11 mouse cellular contexts compared by ENCODE assay signal in the genomic region with DNA sequence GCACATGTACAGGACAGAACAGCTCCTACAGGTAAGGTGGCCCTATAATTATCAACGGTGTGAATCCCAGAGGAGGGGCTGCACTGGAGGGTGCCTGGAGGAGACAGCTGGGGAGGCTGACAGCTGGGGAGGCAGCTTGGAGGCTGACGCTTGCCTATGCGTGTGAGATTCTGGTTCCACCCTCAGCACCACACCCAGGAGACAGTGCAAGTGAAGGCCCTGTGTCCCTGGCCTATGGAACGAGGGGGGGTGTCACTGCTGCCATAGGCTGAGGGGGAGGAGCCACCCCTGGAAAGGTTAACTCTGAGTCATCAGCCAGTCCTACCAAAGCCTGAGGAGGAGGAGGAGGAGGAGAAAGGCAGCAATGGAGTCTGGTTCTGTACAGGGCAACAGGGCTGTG. TPM values are rescaled to one million over a fixed set of nuclear protein-coding genes. Genes with fewer than 3 reads are reported as not detected.
DNase-seq lines count a peak whose midpoint lies in the region; ATAC-seq lines count a peak whose summit lies in the region.
"Had no signal": no experiment of that assay in that cellular context is flagged by ENCODE, and none has a peak within 500 bp of the region (broad histone marks: within the 10 kb centered on the region; RNA-seq: fewer than 3 reads in every experiment).

No protein-coding gene starts in this region.

- no peak overlapping the region for H3K27ac ChIP-seq in embryonic facial prominence, embryonic 14.5 days (replicated peaks; ENCODE audit: low read depth, low read length)
- no peak overlapping the region for H3K27ac ChIP-seq in embryonic facial prominence, embryonic 10.5 days (replicated peaks)
- peak overlapping the region; percentile 2; the same call in 1 of the 2 replicates for H3K27ac ChIP-seq in limb, embryonic 15.5 days
- no peak overlapping the region for H3K27ac ChIP-seq in limb, embryonic 10.5 days
- H3K27ac ChIP-seq in intestine, embryonic 15.5 days: no peak overlapping the region
- H3K27ac ChIP-seq: limb, embryonic 12.5 days; macrophage had no signal

- WGBS in embryonic facial prominence, embryonic 14.5 days: 60% methylated on average over 4 of the region's 4 CpGs
- 84% methylated on average over 4 of the region's 4 CpGs for WGBS in embryonic facial prominence, embryonic 10.5 days
- 51% methylated on average over 4 of the region's 4 CpGs for WGBS in limb, embryonic 15.5 days
- WGBS in limb, embryonic 10.5 days: 75% methylated on average over 4 of the region's 4 CpGs
- 58% methylated on average over 4 of the region's 4 CpGs for WGBS in intestine, embryonic 15.5 days

- ATAC-seq in embryonic facial prominence, embryonic 14.5 days (ENCODE audit: low read depth): peak; percentile 23; the same call in 1 of the 2 replicates
- ATAC-seq in limb, embryonic 15.5 days (ENCODE audit: insufficient number of reproducible peaks, low FRiP score, low TSS enrichment, low read depth): no peak
- peak; percentile 54 for ATAC-seq in intestine, embryonic 15.5 days

- no peak overlapping the region for H3K9ac ChIP-seq in embryonic facial prominence, embryonic 14.5 days (ENCODE audit: low read depth, low read length)
- H3K9ac ChIP-seq in limb, embryonic 15.5 days: no peak overlapping the region
- no peak overlapping the region for H3K9ac ChIP-seq in intestine, embryonic 15.5 days
- H3K9ac ChIP-seq: limb, embryonic 12.5 days had no signal

- no peaks in the 10 kb centered on the region for H3K4me1 ChIP-seq in embryonic facial prominence, embryonic 14.5 days (ENCODE audit: control insufficient read depth, insufficient read depth, low read length)
- 0 out of 2 replicates have a peak, but pooled peaks cover 3% of the 10 kb centered on the region for H3K4me1 ChIP-seq in embryonic facial prominence, embryonic 10.5 days
- peaks cover 40% of the 10 kb centered on the region for H3K4me1 ChIP-seq in limb, embryonic 15.5 days
- H3K4me1 ChIP-seq in limb, embryonic 10.5 days: peaks cover 3% of the 10 kb centered on the region; the same call in 1 of the 2 replicates
- H3K4me1 ChIP-seq in intestine, embryonic 15.5 days (replicated peaks): no peaks in the 10 kb centered on the region; the same call in none of the 2 replicates
- H3K4me1 ChIP-seq: limb, embryonic 12.5 days had no signal

- peaks cover 55% of the 10 kb centered on the region for H3K36me3 ChIP-seq in embryonic facial prominence, embryonic 14.5 days (ENCODE audit: control insufficient read depth, insufficient read depth, low read length)
- H3K36me3 ChIP-seq in embryonic facial prominence, embryonic 10.5 days (replicated peaks): peaks cover 96% of the 10 kb centered on the region
- peaks cover 74% of the 10 kb centered on the region for H3K36me3 ChIP-seq in limb, embryonic 15.5 days
- peaks cover 80% of the 10 kb centered on the region for H3K36me3 ChIP-seq in limb, embryonic 10.5 days
- H3K36me3 ChIP-seq in intestine, embryonic 15.5 days: peaks cover 3% of the 10 kb centered on the region

- H3K4me3 ChIP-seq in embryonic facial prominence, embryonic 14.5 days (ENCODE audit: low read depth, low read length): no peak overlapping the region
- H3K4me3 ChIP-seq in embryonic facial prominence, embryonic 10.5 days: no peak overlapping the region
- H3K4me3 ChIP-seq in limb, embryonic 15.5 days: no peak overlapping the region
- H3K4me3 ChIP-seq in limb, embryonic 10.5 days: no peak overlapping the region
- no peak overlapping the region for H3K4me3 ChIP-seq in intestine, embryonic 15.5 days (replicated peaks)
- H3K4me3 ChIP-seq: limb, embryonic 12.5 days had no signal

- H3K9me3 ChIP-seq in embryonic facial prominence, embryonic 14.5 days (ENCODE audit: control insufficient read depth, low read length): no peaks in the 10 kb centered on the region
- H3K9me3 ChIP-seq in embryonic facial prominence, embryonic 10.5 days: no peaks in the 10 kb centered on the region
- no peaks in the 10 kb centered on the region for H3K9me3 ChIP-seq in limb, embryonic 15.5 days
- no peaks in the 10 kb centered on the region for H3K9me3 ChIP-seq in limb, embryonic 10.5 days (replicated peaks)
- H3K9me3 ChIP-seq in intestine, embryonic 15.5 days: no peaks in the 10 kb centered on the region
- H3K9me3 ChIP-seq: limb, embryonic 12.5 days had no signal

- no peak overlapping the region for H3K4me2 ChIP-seq in embryonic facial prominence, embryonic 14.5 days (ENCODE audit: low read depth, low read length)
- no peak overlapping the region for H3K4me2 ChIP-seq in limb, embryonic 15.5 days
- H3K4me2 ChIP-seq in intestine, embryonic 15.5 days (replicated peaks): no peak overlapping the region
- H3K4me2 ChIP-seq: limb, embryonic 12.5 days had no signal

- no peak for DNase-seq in embryonic facial prominence, embryonic 14.5 days (ENCODE audit: low spot score)
- no peak for DNase-seq in embryonic facial prominence, embryonic 10.5 days (ENCODE audit: low spot score)
- no peak for DNase-seq in limb, embryonic 10.5 days (ENCODE audit: low spot score)
- peak; percentile 31 for DNase-seq in NIH3T3 (ENCODE audit: low read depth)
- DNase-seq in urinary bladder, postnatal 10 days (ENCODE audit: low spot score): no peak
- DNase-seq in thymus, postnatal 0 days (ENCODE audit: low spot score): no peak
- DNase-seq: layer of hippocampus, adult 9-11 months had no signal

- no peaks in the 10 kb centered on the region for H3K27me3 ChIP-seq in embryonic facial prominence, embryonic 14.5 days (replicated peaks; ENCODE audit: control insufficient read depth, insufficient read depth, low read length)
- H3K27me3 ChIP-seq in embryonic facial prominence, embryonic 10.5 days (replicated peaks; ENCODE audit: low read depth, poor library complexity, severe bottlenecking): no peaks in the 10 kb centered on the region
- H3K27me3 ChIP-seq in limb, embryonic 15.5 days: no peaks in the 10 kb centered on the region
- no peaks in the 10 kb centered on the region for H3K27me3 ChIP-seq in limb, embryonic 10.5 days (ENCODE audit: low read depth, poor library complexity, severe bottlenecking)
- no peaks in the 10 kb centered on the region for H3K27me3 ChIP-seq in intestine, embryonic 15.5 days (replicated peaks)
- H3K27me3 ChIP-seq: limb, embryonic 12.5 days had no signal

RNA-seq across cellular contexts. Expression of a gene that starts 40.0 kb away (rescaled TPM):
- polyA plus RNA-seq in embryonic facial prominence, embryonic 14.5 days (2014; fragmentation: Nextera tagmentation; extraction: Ambion mirVana): 10.4 and 12.1 TPM in 2 replicates
- polyA plus RNA-seq in embryonic facial prominence, embryonic 10.5 days (2016; fragmentation: Nextera tagmentation; extraction: Ambion mirVana): 0.20 and 1.6 TPM in 2 replicates
- 25.9 and 27.2 TPM in 2 replicates for polyA plus RNA-seq in limb, embryonic 15.5 days (2015; fragmentation: Nextera tagmentation; extraction: Ambion mirVana)
- 0.14 and 0.48 TPM in 2 replicates for polyA plus RNA-seq in limb, embryonic 10.5 days (2016; fragmentation: Nextera tagmentation; extraction: Ambion mirVana)
- 3.3 and 4.7 TPM in 2 replicates for polyA plus RNA-seq in intestine, embryonic 15.5 days (2015; fragmentation: Nextera tagmentation; extraction: Ambion mirVana)
- 13.7 and 15.8 TPM in 2 replicates for polyA plus RNA-seq in thymus, postnatal 0 days (2015; fragmentation: Nextera tagmentation; extraction: Ambion mirVana)
- polyA plus RNA-seq: macrophage had no signal
